Mouse (Mus musculus) activated CD4-positive, CD25-positive, alpha-beta regulatory T cell, adult 4 months (primary cell): ENCODE measurements around the gene Ndufs7. TPM values are rescaled to one million over a fixed set of nuclear protein-coding genes. Genes with fewer than 3 reads are reported as not detected.

ENCODE experiments used
- ATAC-seq: one replicate; pipeline ENCODE4 v1.8.0; 2017
- polyA plus RNA-seq, 2 experiments: library from polyadenylated mRNA; unstranded; fragments of 100-300 nt; shearing (Covaris generic); gene quantifications; one replicate each; pipeline ENCODE4 v1.2.1; 2017

Ndufs7 gene
- polyA plus RNA-seq, 2 experiments from 2014 or later = 205 to 250 TPM

GRCm38 (mm10) chr10:80264341-80265148, 15.6 kb downstream of the Ndufs7 start:
- ATAC-seq = peak; percentile 70

DNA sequence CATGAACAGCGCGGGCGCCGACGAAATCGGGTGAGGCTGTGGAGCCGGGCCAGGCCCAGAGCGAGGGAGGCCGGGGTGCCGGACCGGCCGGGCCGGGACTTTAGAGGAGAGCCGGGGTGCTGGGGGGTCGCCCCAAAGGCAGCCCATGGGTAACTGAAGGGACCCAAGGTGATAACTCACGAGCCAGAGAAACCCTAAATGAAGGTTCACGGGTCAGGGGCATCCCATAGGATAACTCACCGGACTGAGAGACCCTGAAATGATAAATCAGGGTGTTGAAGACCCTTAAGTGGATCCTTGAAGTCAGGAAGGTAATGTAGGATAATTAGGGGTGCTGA, 16.2 kb downstream of the Ndufs7 start:
- ATAC-seq = no peak

DNA sequence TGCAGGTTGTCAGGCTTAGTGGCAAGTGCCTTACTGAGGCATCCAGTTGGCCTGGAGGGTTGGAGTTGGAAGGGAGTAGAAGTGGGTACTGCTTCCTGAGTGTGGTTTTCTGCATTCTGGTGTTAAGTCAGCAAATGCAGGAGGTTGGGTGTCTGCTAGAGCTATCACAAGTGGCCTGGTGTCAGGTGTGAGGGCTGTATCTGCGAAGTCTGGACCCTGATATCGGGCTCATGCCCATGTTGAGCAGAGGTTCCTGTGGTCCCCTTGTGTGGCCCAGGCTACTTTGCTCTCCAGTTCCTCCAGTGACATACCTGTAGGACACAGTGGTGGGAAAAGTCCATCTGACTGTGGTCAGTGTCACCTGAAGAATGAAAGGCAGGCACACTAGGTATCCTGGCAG, 21.2 kb downstream of the Ndufs7 start:
- ATAC-seq = no peak

- no peak for ATAC-seq
These were observed 21.8 kb downstream of the Ndufs7 start for GRCm38 (mm10) chr10:80270734-80271181.

- peak; percentile 71 for ATAC-seq
These were observed 22.4 kb downstream of the Ndufs7 start for GRCm38 (mm10) chr10:80271186-80271843.

GRCm38 (mm10) chr10:80271870-80272585, 23.1 kb downstream of the Ndufs7 start:
- ATAC-seq = no peak

GRCm38 (mm10) chr10:80273847-80274246, 24.9 kb downstream of the Ndufs7 start:
- no peak for ATAC-seq

DNA sequence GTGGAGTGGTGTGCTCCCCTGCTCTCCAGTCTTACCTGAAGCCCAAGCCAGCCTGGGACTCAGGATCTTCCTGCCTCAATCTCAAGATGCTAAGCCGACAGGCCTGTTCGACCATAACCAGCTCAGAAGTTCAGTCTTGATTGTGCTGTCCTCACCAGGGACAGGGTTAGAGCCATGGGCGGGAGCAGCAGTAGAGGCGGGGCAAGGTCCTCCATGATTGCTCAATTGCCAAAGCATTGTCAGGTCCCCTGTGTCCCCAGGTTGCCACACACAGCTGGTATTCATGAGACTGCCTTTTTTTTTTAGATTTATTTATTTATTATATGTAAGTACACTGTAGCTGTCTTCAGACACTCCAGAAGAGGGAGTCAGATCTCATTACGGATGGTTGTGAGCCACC, 27.3 kb downstream of the Ndufs7 start:
- no peak for ATAC-seq

GRCm38 (mm10) chr10:80278390-80278789, 29.5 kb downstream of the Ndufs7 start:
- no peak for ATAC-seq

GRCm38 (mm10) chr10:80279273-80279672, 30.4 kb downstream of the Ndufs7 start:
- no peak for ATAC-seq

DNA sequence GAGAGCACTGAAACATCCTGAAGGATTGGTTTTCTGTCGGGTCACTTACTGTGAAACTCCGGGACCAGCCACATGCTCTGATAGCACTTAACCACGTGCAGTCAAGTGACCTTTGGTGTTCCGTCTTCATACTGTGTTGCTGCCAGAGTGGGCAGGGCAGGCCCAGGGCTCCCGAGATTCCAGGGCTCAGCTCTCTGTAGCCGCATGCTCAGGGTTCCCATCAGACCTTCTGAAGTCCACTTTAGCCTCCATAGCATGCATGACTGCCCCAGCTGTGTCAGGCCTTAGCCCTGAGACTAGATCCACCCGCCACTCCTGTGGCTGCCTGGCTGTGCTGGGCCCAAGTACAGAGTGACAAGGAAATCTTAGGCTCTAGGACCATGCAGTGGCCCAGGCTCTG, 32.4 kb downstream of the Ndufs7 start:
- no peak for ATAC-seq

- no peak for ATAC-seq
These were observed 33.0 kb downstream of the Ndufs7 start for GRCm38 (mm10) chr10:80281921-80282371.

- no peak for ATAC-seq
These were observed 33.8 kb downstream of the Ndufs7 start for GRCm38 (mm10) chr10:80282481-80283441.

- no peak for ATAC-seq
These were observed 36.5 kb downstream of the Ndufs7 start for GRCm38 (mm10) chr10:80285222-80286070.

DNA sequence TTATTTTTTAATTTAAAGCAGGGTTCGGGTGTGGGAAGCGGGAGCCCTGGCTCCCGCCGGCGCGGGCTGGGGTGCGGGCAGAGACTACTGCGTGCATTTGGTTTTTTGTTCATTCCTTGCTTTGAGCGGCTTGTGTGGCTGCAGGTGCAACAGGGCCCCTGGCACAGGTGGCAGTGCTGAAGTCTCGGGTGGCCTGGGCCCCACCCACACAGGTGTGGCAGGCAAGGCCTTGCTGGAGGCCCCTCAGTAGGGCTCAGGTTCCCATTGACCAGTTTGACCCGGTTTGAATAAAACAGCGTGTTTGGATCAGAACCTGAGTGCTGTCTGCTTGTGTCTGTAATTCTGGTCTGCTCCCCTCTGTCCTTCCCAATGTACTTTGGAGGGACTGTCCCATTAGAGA, 39.2 kb downstream of the Ndufs7 start:
- ATAC-seq = no peak

GRCm38 (mm10) chr10:80288657-80289056, 39.7 kb downstream of the Ndufs7 start:
- no peak for ATAC-seq

GRCm38 (mm10) chr10:80292251-80293146, 43.6 kb downstream of the Ndufs7 start, which contains the start of gene Rps15:
Gene Rps15 (plus strand): TSS chr10:80292453.
- peak; percentile 85 for ATAC-seq

- no peak for ATAC-seq
These were observed 44.4 kb downstream of the Ndufs7 start for GRCm38 (mm10) chr10:80293325-80293724.

GRCm38 (mm10) chr10:80294311-80294710, 45.4 kb downstream of the Ndufs7 start:
- no peak for ATAC-seq

DNA sequence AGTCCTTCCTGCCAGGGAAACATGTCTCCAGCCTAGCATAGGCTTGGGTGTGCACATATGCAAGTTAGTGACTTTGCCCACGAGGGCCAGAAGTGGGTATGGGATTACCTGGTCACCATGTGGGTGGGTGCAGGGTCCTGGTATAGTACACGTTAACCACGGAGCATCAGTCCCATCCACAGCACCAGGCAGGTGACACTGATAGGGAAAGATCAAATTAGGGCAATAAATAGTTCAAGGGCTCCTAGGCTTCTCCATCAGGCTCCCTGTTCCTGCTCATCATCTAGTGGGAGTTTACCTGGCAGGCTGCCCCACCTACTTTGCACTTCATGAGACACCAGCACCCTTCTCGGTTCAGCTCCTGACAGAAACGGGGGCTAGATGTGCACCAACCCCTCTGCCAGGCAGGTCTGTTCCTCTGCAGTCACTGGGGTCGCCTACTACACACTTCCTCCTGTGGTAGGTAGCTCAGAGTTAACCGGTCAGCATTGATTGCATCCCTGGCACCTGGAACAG, 45.9 kb downstream of the Ndufs7 start:
- no peak for ATAC-seq
